Mouse (Mus musculus) hindbrain, embryonic 11.5 days (tissue): ENCODE results near the gene Apba1. TPM values are rescaled to one million over a fixed set of nuclear protein-coding genes. Genes with fewer than 3 reads are reported as not detected.

Source experiments
- ATAC-seq: fragments of 200-750 bp; cut with Nextera tagmentation; 2 replicates; pipeline ENCODE4 v1.8.0; 2017; ENCODE audit warnings: mild to moderate bottlenecking, moderate TSS enrichment, moderate library complexity; ENCODE audit not compliant: low FRiP score
- DNase-seq: peaks from one replicate; pipeline ENCODE4 v3.0.0-alpha.2; 2015; ENCODE audit warnings: low spot score
- H3K27ac ChIP-seq: fragments of 300-500 bp; sonication (generic); 2 replicates; pipeline ENCODE4 v1.5.1; 2014; ENCODE audit warnings: mild to moderate bottlenecking, low read depth, low read length
- H3K27me3 ChIP-seq: fragments of 300-500 bp; sonication (generic); 2 replicates; pipeline ENCODE4 v1.6.1; 2014; ENCODE audit warnings: mild to moderate bottlenecking, low read length, moderate library complexity, mixed read lengths; ENCODE audit not compliant: control insufficient read depth, insufficient read depth
- H3K36me3 ChIP-seq: fragments of 300-500 bp; sonication (generic); 2 replicates; pipeline ENCODE4 v1.6.1; 2014; ENCODE audit warnings: mild to moderate bottlenecking, low read length, moderate library complexity, mixed read lengths; ENCODE audit not compliant: control insufficient read depth, insufficient read depth
- H3K4me1 ChIP-seq: fragments of 300-500 bp; sonication (generic); replicated peaks from 2 replicates; pipeline ENCODE4 v1.6.1; 2014; ENCODE audit warnings: low read length, mixed read lengths; ENCODE audit not compliant: control insufficient read depth, insufficient read depth
- H3K4me2 ChIP-seq: fragments of 300-500 bp; sonication (generic); replicated peaks from 2 replicates; pipeline ENCODE4 v1.6.1; 2014; ENCODE audit warnings: mild to moderate bottlenecking, low read depth, low read length
- H3K4me3 ChIP-seq: fragments of 300-500 bp; sonication (generic); 2 replicates; pipeline ENCODE4 v1.5.1; 2014; ENCODE audit warnings: low read depth, low read length
- H3K9ac ChIP-seq: fragments of 300-500 bp; sonication (generic); 2 replicates; pipeline ENCODE4 v1.6.1; 2014; ENCODE audit warnings: low read depth, low read length
- H3K9me3 ChIP-seq: fragments of 300-500 bp; sonication (generic); 2 replicates; pipeline ENCODE4 v1.6.1; 2016; ENCODE audit warnings: low read length; ENCODE audit not compliant: control insufficient read depth
- WGBS: fragments of 180-500 bp; shearing (Covaris S2); extraction: QIAGEN DNeasy Blood & Tissue Kit; methylation state at CpG from one replicate; pipeline ENCODE4 v1.1.7; 2014; 5-methylcytosine and 5-hydroxymethylcytosine counted together
- polyA plus RNA-seq: library from polyadenylated mRNA; unstranded; fragments of >200 nt; fragmentation: Nextera tagmentation; extraction: Ambion mirVana; gene quantifications from 2 replicates; pipeline ENCODE4 v1.2.1, GENCODE M21; 2014

The Apba1 gene
- polyA plus RNA-seq, 1 experiment from 2014 or later, result 2.6 TPM

DNA sequence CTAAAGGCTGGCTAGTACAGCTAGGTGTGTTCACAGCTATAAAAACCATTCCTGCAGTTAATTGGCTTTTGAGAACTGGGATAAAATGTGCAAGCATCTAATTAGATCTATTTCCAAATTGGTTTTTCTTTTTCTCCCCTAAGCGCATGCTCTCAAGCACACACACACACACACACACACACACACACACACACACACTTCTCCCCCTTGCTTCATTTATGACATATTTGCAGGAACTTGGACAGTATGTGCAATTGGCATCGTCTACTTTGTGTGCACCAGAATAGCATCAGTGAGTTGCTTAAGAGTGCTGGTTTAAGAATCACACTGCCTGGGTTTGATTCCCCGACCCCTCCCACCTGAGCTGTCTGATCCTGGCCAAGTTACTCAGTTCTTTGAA, 76.0 kb downstream of the Apba1 start:
- H3K36me3 ChIP-seq, result no peaks in the 10 kb centered on the region
- H3K27ac ChIP-seq, result no peak overlapping the region
- no peaks in the 10 kb centered on the region for H3K9me3 ChIP-seq
- H3K4me3 ChIP-seq, result no peak overlapping the region
- no peaks in the 10 kb centered on the region; the same call in 1 of the 2 replicates for H3K4me1 ChIP-seq
- ATAC-seq (no peak), DNase-seq (no peak)
- WGBS, result 86% methylated on average over 3 of the region's 3 CpGs
- H3K4me2 ChIP-seq, result no peak overlapping the region
- H3K27me3 ChIP-seq, result no peaks in the 10 kb centered on the region
- no peak overlapping the region for H3K9ac ChIP-seq

DNA sequence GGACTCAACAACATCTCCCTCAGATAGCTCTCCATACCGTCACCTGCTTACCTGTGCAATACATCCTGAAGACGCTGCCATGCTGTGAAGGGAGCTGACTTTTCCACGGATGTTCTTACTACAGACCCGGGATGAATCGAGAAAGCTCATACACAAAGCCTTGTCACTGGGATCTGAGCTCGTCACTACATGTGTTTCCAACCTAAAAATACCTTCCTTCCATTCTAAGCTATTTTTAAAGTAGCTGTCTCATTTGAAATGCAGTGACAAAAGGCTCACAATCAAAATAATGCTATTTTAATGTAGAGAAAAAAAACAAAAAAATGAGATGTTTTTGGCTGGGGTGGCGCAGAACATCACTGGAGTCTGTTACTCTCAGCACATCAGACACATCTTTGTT, 97.1 kb downstream of the Apba1 start:
- no peaks in the 10 kb centered on the region for H3K9me3 ChIP-seq
- no peaks in the 10 kb centered on the region for H3K36me3 ChIP-seq
- H3K4me2 ChIP-seq, result no peak overlapping the region
- no peak overlapping the region for H3K4me3 ChIP-seq
- WGBS, result 95% methylated on average over 7 of the region's 7 CpGs
- no peaks in the 10 kb centered on the region for H3K27me3 ChIP-seq
- no peak for ATAC-seq
- H3K4me1 ChIP-seq, result no peaks in the 10 kb centered on the region
- H3K27ac ChIP-seq, result no peak overlapping the region
- no peak for DNase-seq
- H3K9ac ChIP-seq, result no peak overlapping the region

DNA sequence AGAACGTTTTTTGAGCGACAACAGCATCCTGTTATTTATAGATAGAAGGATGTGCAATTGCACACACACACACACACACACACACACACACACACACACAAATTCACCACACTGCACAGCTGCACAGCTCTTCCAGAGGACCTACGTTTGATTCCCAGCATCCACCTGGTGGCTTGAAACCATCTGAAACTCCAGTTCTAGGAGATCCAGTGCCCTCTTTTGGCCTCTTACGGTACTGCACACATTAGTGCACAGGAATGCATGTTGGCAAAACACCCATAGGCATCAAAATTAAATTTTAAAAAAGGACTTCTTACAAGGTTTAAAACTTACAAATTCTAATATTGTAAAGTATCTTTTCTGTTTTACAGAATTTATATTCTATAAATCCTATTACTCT, 99.4 kb downstream of the Apba1 start:
- H3K4me3 ChIP-seq, result no peak overlapping the region
- no peak overlapping the region for H3K9ac ChIP-seq
- WGBS, result 94% methylated on average over 4 of the region's 4 CpGs
- no peaks in the 10 kb centered on the region for H3K4me1 ChIP-seq
- no peaks in the 10 kb centered on the region for H3K27me3 ChIP-seq
- ATAC-seq (no peak), DNase-seq (no peak)
- H3K4me2 ChIP-seq, result no peak overlapping the region
- H3K36me3 ChIP-seq, result no peaks in the 10 kb centered on the region
- no peak overlapping the region for H3K27ac ChIP-seq
- H3K9me3 ChIP-seq, result no peaks in the 10 kb centered on the region

GRCm38 (mm10) chr19:23858781-23859180, 100.1 kb downstream of the Apba1 start:
- no peak overlapping the region for H3K9ac ChIP-seq
- H3K4me1 ChIP-seq, result no peaks in the 10 kb centered on the region
- DNase-seq, result no peak
- no peak overlapping the region for H3K27ac ChIP-seq
- H3K27me3 ChIP-seq, result no peaks in the 10 kb centered on the region
- no peak overlapping the region for H3K4me2 ChIP-seq
- H3K9me3 ChIP-seq, result no peaks in the 10 kb centered on the region
- H3K4me3 ChIP-seq, result no peak overlapping the region
- WGBS, result 92% methylated on average over 9 of the region's 9 CpGs
- H3K36me3 ChIP-seq, result no peaks in the 10 kb centered on the region
- no peak for ATAC-seq

GRCm38 (mm10) chr19:23860151-23860820, 101.6 kb downstream of the Apba1 start:
- no peak overlapping the region for H3K27ac ChIP-seq
- H3K9me3 ChIP-seq, result no peaks in the 10 kb centered on the region
- no peak overlapping the region for H3K4me3 ChIP-seq
- 31% methylated on average over 13 of the region's 13 CpGs for WGBS
- H3K4me1 ChIP-seq, result no peaks in the 10 kb centered on the region
- H3K9ac ChIP-seq, result no peak overlapping the region
- no peaks in the 10 kb centered on the region for H3K36me3 ChIP-seq
- H3K4me2 ChIP-seq, result no peak overlapping the region
- peak; percentile 66 for DNase-seq
- no peaks in the 10 kb centered on the region for H3K27me3 ChIP-seq
- ATAC-seq, result no peak

- no peak overlapping the region for H3K4me2 ChIP-seq
- no peak overlapping the region for H3K27ac ChIP-seq
- no peaks in the 10 kb centered on the region for H3K27me3 ChIP-seq
- 55% methylated on average over 4 of the region's 4 CpGs for WGBS
- no peaks in the 10 kb centered on the region for H3K4me1 ChIP-seq
- DNase-seq (no peak), ATAC-seq (no peak)
- H3K36me3 ChIP-seq, result no peaks in the 10 kb centered on the region
- H3K4me3 ChIP-seq, result no peak overlapping the region
- no peak overlapping the region for H3K9ac ChIP-seq
- H3K9me3 ChIP-seq, result no peaks in the 10 kb centered on the region
Observed at GRCm38 (mm10) chr19:23862736-23863135, 104.0 kb downstream of the Apba1 start.

GRCm38 (mm10) chr19:23863959-23864358, 105.3 kb downstream of the Apba1 start:
- WGBS, result 45% methylated on average over 3 of the region's 3 CpGs
- DNase-seq (no peak), ATAC-seq (no peak)
- Histone ChIP-seq H3K9me3 (no peaks in the 10 kb centered on the region), H3K4me3 (no peak overlapping the region), H3K36me3 (no peaks in the 10 kb centered on the region), H3K9ac (no peak overlapping the region), H3K4me2 (no peak overlapping the region), H3K27me3 (no peaks in the 10 kb centered on the region), H3K27ac (no peak overlapping the region), H3K4me1 (no peaks in the 10 kb centered on the region)

DNA sequence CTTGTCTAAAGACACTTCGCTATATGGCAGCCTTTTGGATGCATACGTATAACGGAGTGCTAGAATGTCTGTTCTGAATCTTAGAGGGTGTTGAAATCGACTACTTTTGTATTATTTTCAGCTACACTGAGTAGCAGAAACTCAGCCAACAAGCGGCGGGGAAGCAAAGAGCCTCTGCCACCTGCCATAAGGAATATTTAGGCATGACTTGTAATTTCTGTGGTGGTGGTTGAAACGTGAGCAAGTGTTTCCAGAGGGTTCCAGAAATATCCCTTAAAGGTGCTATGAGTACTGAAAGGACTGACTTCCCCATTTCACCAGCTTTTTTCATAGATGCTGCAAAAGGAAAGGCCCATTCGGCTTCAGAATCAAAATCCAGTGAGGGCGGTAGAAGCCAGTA, 107.4 kb downstream of the Apba1 start:
- Histone ChIP-seq H3K4me3 (no peak overlapping the region), H3K27me3 (no peaks in the 10 kb centered on the region), H3K36me3 (no peaks in the 10 kb centered on the region), H3K4me1 (no peaks in the 10 kb centered on the region), H3K9me3 (no peaks in the 10 kb centered on the region), H3K9ac (no peak overlapping the region), H3K4me2 (no peak overlapping the region), H3K27ac (no peak overlapping the region)
- DNase-seq, result no peak
- ATAC-seq, result no peak
- 91% methylated on average over 9 of the region's 9 CpGs for WGBS

DNA sequence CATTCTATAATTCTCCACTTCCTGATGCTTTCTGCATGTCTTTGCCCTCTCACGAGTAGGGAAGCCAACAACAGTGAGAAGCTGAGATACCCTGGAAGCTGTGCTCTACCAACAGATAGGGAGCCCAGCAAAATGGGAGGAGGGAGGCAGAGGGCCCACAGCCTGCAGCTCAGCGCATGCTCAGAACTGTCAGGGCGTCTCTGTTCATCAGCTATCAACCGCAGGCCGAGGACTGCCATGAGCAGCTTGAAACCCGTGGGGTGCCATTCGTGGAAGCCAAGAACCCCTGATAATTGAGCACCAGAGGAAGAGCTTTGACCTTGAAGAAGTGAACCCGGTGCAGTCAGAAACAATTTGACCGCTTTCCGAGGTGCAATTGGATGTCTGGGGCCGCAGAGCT, 108.4 kb downstream of the Apba1 start:
- Histone ChIP-seq H3K27ac (no peak overlapping the region), H3K9ac (no peak overlapping the region), H3K4me2 (no peak overlapping the region), H3K36me3 (no peaks in the 10 kb centered on the region), H3K4me3 (no peak overlapping the region), H3K9me3 (no peaks in the 10 kb centered on the region), H3K27me3 (no peaks in the 10 kb centered on the region), H3K4me1 (no peaks in the 10 kb centered on the region)
- WGBS, result 83% methylated on average over 11 of the region's 11 CpGs
- ATAC-seq, result no peak
- DNase-seq, result no peak
